Mouse (Mus musculus) C2C12 (cell line): ENCODE measurements around the gene Tenm2.

Experiments used
- CEBPB ChIP-seq: IDR thresholded peaks from one replicate; pipeline ENCODE4 v1.6.1; 2011; ENCODE audit warnings: low read depth, mild to moderate bottlenecking, control low read depth, moderate library complexity
- CTCF ChIP-seq: IDR thresholded peaks from one replicate; pipeline ENCODE4 v1.5.1; 2011; ENCODE audit not compliant: control insufficient read depth, insufficient read depth, insufficient read length
- FOSL1 ChIP-seq: IDR thresholded peaks from one replicate; pipeline ENCODE4 v1.8.0; 2011; ENCODE audit warnings: mild to moderate bottlenecking, low read length; ENCODE audit not compliant: poor library complexity, insufficient read depth, severe bottlenecking
- MAX ChIP-seq: IDR thresholded peaks from one replicate; pipeline ENCODE4 v1.6.1; 2011; ENCODE audit warnings: mild to moderate bottlenecking, control low read depth
- MYOD1 ChIP-seq: IDR thresholded peaks from one replicate; pipeline ENCODE4 v1.6.1; 2011; ENCODE audit warnings: low read depth; ENCODE audit not compliant: control insufficient read depth, insufficient read length
- MYOG ChIP-seq: IDR thresholded peaks from one replicate; pipeline ENCODE4 v1.6.1; 2011; ENCODE audit not compliant: control insufficient read depth, insufficient read length; ENCODE audit errors: extremely low read depth
- USF1 ChIP-seq: IDR thresholded peaks from one replicate; pipeline ENCODE4 v1.6.1; 2011; ENCODE audit warnings: low read depth, mild to moderate bottlenecking, control low read depth, moderate library complexity

DNA sequence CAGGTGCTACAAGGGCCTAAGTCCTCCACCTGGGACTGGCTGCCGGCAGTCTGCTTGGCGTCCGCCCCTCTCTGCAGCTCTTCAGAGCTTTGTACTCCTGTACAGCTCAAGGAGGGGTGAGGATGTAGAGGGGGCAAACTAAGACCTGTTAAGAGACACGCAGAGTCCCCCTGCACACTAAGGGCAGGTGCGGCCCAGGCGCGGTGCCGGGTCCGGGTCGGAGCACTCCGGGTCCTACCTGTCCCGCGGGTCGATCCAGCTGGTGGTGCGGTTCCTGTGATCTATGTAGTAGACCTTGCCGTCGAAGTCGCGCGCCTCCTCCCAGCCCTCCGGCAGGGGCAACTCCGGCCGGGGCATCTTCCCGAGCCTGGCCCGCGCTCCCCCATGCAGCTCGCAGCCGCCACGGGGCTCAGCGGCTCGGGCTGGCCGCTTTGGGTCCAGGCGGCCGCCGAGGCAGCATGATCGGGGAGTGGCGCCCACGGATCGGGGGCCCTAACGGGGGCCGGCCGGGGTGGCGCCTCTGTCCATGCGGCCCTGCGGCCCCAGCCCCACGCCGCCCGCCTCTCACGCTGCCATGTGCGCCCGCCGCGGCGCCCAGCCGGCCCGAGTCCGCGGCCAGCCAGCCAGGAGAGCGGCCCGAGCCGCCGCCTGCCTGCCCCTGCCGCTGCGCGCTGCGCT is 1255.9 kb downstream of the Tenm2 start:
- TF ChIP-seq CTCF (no peak), MYOG (no peak), USF1 (no peak), MYOD1 (no peak), FOSL1 (no peak), MAX (no peak), CEBPB (no peak)
